Mouse (Mus musculus): ENCODE measurements around the gene Asb14.

GRCm38 (mm10) chr14:26913681-26914268, 19.4 kb downstream of the Asb14 start:
- TF ChIP-seq CTCF (IDR thresholded peaks at IDR 0.05; ENCODE audit: low read depth, low read length) (no peak), POLR2A (IDR thresholded peaks at IDR 0.05; ENCODE audit: extremely low read depth, insufficient read depth, low read length) (no peak)
